In genomic region chr3:104811752-104812151, GRCm38 (mm10) we compare ENCODE assay signal across 32 mouse cellular contexts. TPM values are rescaled to one million over a fixed set of nuclear protein-coding genes. Genes with fewer than 3 reads are reported as not detected.
DNase-seq lines count a peak whose midpoint lies in the region; ATAC-seq and TF ChIP-seq lines count a peak whose summit lies in the region.
"Had no signal": no experiment of that assay in that cellular context is flagged by ENCODE, and none has a peak within 500 bp of the region (broad histone marks: within the 10 kb centered on the region; RNA-seq: fewer than 3 reads in every experiment).

No protein-coding gene starts in this region.

- H3K27me3 ChIP-seq in kidney, embryonic 14.5 days (ENCODE audit: control insufficient read depth, insufficient read depth, low read length), result no peaks in the 10 kb centered on the region
- no peaks in the 10 kb centered on the region for H3K27me3 ChIP-seq in ES-Bruce4 (ENCODE audit: control insufficient read depth, insufficient read depth, low read length, poor library complexity, severe bottlenecking)
- no peaks in the 10 kb centered on the region for H3K27me3 ChIP-seq in stomach, embryonic 15.5 days (replicated peaks)
- H3K27me3 ChIP-seq: hindbrain, embryonic 13.5 days; limb, embryonic 15.5 days; megakaryocyte, embryonic 14.5 days; midbrain, embryonic 13.5 days had no signal

- H3K4me2 ChIP-seq in kidney, embryonic 14.5 days (replicated peaks; ENCODE audit: low read depth, low read length), result no peak overlapping the region
- H3K4me2 ChIP-seq in stomach, embryonic 15.5 days, result no peak overlapping the region
- H3K4me2 ChIP-seq: heart, embryonic 11.5 days; hindbrain, embryonic 13.5 days; limb, embryonic 15.5 days; lung, embryonic 14.5 days; midbrain, embryonic 13.5 days had no signal

- peak; percentile 51 for ATAC-seq in kidney, embryonic 14.5 days (ENCODE audit: low FRiP score, low TSS enrichment)
- ATAC-seq in stomach, embryonic 15.5 days (ENCODE audit: insufficient read depth, low FRiP score, low read depth), result peak; percentile 72
- ATAC-seq: activated CD4-positive, CD25-positive, alpha-beta regulatory T cell, adult 4 months; CD4-positive, CD25-positive, alpha-beta regulatory T cell, adult 4 months; forebrain, embryonic 14.5 days; midbrain, embryonic 13.5 days had no signal

- H3K36me3 ChIP-seq in kidney, embryonic 14.5 days (ENCODE audit: control insufficient read depth, insufficient read depth, low read length), result no peaks in the 10 kb centered on the region; the same call in 1 of the 2 replicates
- no peaks in the 10 kb centered on the region for H3K36me3 ChIP-seq in ES-Bruce4 (ENCODE audit: control insufficient read depth, insufficient read depth, low read length, poor library complexity, severe bottlenecking)
- H3K36me3 ChIP-seq in stomach, embryonic 15.5 days, result no peaks in the 10 kb centered on the region; the same call in 1 of the 2 replicates
- H3K36me3 ChIP-seq: hindbrain, embryonic 13.5 days; midbrain, embryonic 13.5 days had no signal

- TF ChIP-seq POLR2A in ES-Bruce4 (IDR thresholded peaks at IDR 0.05; ENCODE audit: insufficient read depth, low read length), result no peak

- no peaks in the 10 kb centered on the region for H3K9me3 ChIP-seq in kidney, embryonic 14.5 days (ENCODE audit: control insufficient read depth, low read length)
- no peaks in the 10 kb centered on the region for H3K9me3 ChIP-seq in ES-Bruce4 (replicated peaks; ENCODE audit: control insufficient read depth, insufficient read depth, low read length, poor library complexity, severe bottlenecking)
- no peaks in the 10 kb centered on the region for H3K9me3 ChIP-seq in stomach, embryonic 15.5 days
- H3K9me3 ChIP-seq: hindbrain, embryonic 13.5 days; limb, embryonic 15.5 days; megakaryocyte, embryonic 14.5 days; midbrain, embryonic 13.5 days had no signal

- H3K4me3 ChIP-seq in kidney, embryonic 14.5 days (ENCODE audit: low read length), result no peak overlapping the region
- no peak overlapping the region for H3K4me3 ChIP-seq in ES-Bruce4 (ENCODE audit: low read depth, low read length)
- no peak overlapping the region for H3K4me3 ChIP-seq in stomach, embryonic 15.5 days (replicated peaks)
- H3K4me3 ChIP-seq: hindbrain, embryonic 13.5 days; limb, embryonic 15.5 days; megakaryocyte, embryonic 14.5 days; midbrain, embryonic 13.5 days had no signal

- no peak for TF ChIP-seq CTCF in ES-Bruce4 (IDR thresholded peaks at IDR 0.05; ENCODE audit: low read depth, low read length)

- H3K27ac ChIP-seq in kidney, embryonic 14.5 days (ENCODE audit: low read depth, low read length), result no peak overlapping the region
- H3K27ac ChIP-seq in ES-Bruce4 (ENCODE audit: insufficient read depth, low read length), result peak overlapping the region; percentile 88
- no peak overlapping the region for H3K27ac ChIP-seq in stomach, embryonic 15.5 days
- H3K27ac ChIP-seq: hindbrain, embryonic 13.5 days; limb, embryonic 15.5 days; liver, embryonic 14.5 days; midbrain, embryonic 13.5 days had no signal

- WGBS in kidney, embryonic 14.5 days, result 34% methylated on average over 3 of the region's 3 CpGs
- WGBS in stomach, embryonic 15.5 days, result 44% methylated on average over 3 of the region's 3 CpGs

- no peak for DNase-seq in kidney, postnatal 25 days
- peak; percentile 94 for DNase-seq in R1 (ENCODE audit: low read depth, low spot score)
- no peak for DNase-seq in cerebellum, adult 8-10 months
- DNase-seq in cerebellum, adult 11 months, result no peak
- no peak for DNase-seq in adrenal gland, adult 8-10 months
- DNase-seq: adrenal gland, adult 2 months; cerebellum, adult 9-11 months; gastrocnemius, postnatal 25 days; heart, adult 18-20 months; heart, postnatal 4 days; kidney, adult 18-20 months; layer of hippocampus, postnatal 36 days; left cerebral cortex, postnatal 4 days; lung, embryonic 14.5 days; lung, postnatal 36 days; thymus, postnatal 4 days had no signal

- TF ChIP-seq EP300 in ES-Bruce4 (IDR thresholded peaks at IDR 0.05; ENCODE audit: insufficient read depth, low read depth, low read length), result 0 out of 2 replicates have a peak, but pooled peaks have one; percentile 73

- H3K9ac ChIP-seq in kidney, embryonic 14.5 days (ENCODE audit: low read depth, low read length), result no peak overlapping the region
- H3K9ac ChIP-seq in ES-Bruce4 (ENCODE audit: low read depth, poor library complexity, severe bottlenecking), result no peak overlapping the region
- H3K9ac ChIP-seq in stomach, embryonic 15.5 days, result no peak overlapping the region
- H3K9ac ChIP-seq: hindbrain, embryonic 13.5 days; limb, embryonic 15.5 days; liver, embryonic 14.5 days; lung, embryonic 14.5 days; midbrain, embryonic 13.5 days had no signal

- H3K4me1 ChIP-seq in kidney, embryonic 14.5 days (ENCODE audit: control insufficient read depth, insufficient read depth, low read length), result peaks cover 7% of the 10 kb centered on the region
- peaks cover 4% of the 10 kb centered on the region for H3K4me1 ChIP-seq in ES-Bruce4 (ENCODE audit: control insufficient read depth, insufficient read depth, low read length)
- peaks cover 9% of the 10 kb centered on the region; the same call in 1 of the 2 replicates for H3K4me1 ChIP-seq in stomach, embryonic 15.5 days

RNA-seq across cellular contexts. Expression of gene Mov10, which starts 6.6 kb away (rescaled TPM):
- polyA plus RNA-seq in kidney, embryonic 14.5 days (2014; fragmentation: Nextera tagmentation; extraction: Ambion mirVana), result 36.3 and 51.8 TPM in 2 replicates
- 79.9 and 90.4 TPM in 2 replicates for polyA plus RNA-seq in ES-Bruce4 (2011; ENCODE audit: insufficient read depth, insufficient read length, low read depth, missing spikeins)
- 86.1 and 95.2 TPM in 2 replicates for polyA plus RNA-seq in stomach, embryonic 15.5 days (2015; fragmentation: Nextera tagmentation; extraction: Ambion mirVana)
- total RNA-seq in adrenal gland, adult 8-10 months (2022), result 10 to 100 TPM; 19.8 to 26.6 (median 23.7) TPM

RNA-seq across cellular contexts. Expression of gene Rhoc, which starts 23.6 kb away (rescaled TPM):
- polyA plus RNA-seq in kidney, embryonic 14.5 days (2014; fragmentation: Nextera tagmentation; extraction: Ambion mirVana), result 110 and 127 TPM in 2 replicates
- polyA plus RNA-seq in ES-Bruce4 (2011; ENCODE audit: insufficient read depth, insufficient read length, low read depth, missing spikeins), result 123 and 125 TPM in 2 replicates
- 156 and 157 TPM in 2 replicates for polyA plus RNA-seq in stomach, embryonic 15.5 days (2015; fragmentation: Nextera tagmentation; extraction: Ambion mirVana)
- 100 to 1,000 TPM; 116 to 131 (median 124) TPM for total RNA-seq in adrenal gland, adult 8-10 months (2022)
- total RNA-seq: MEL had no signal

RNA-seq across cellular contexts. Expression of gene Fam19a3, which starts 30.1 kb away (rescaled TPM):
- 0.09 and 0.24 TPM in 2 replicates for polyA plus RNA-seq in kidney, embryonic 14.5 days (2014; fragmentation: Nextera tagmentation; extraction: Ambion mirVana)
- polyA plus RNA-seq in ES-Bruce4 (2011; ENCODE audit: insufficient read depth, insufficient read length, low read depth, missing spikeins), result 0.20 and 0.31 TPM in 2 replicates
- polyA plus RNA-seq in stomach, embryonic 15.5 days (2015; fragmentation: Nextera tagmentation; extraction: Ambion mirVana), result 0.10 and 0.21 TPM in 2 replicates
- 1 to 10 TPM in 2 of 4 experiments, under 1 TPM in 2; 0.52 to 2.2 (median 1.1) TPM for total RNA-seq in adrenal gland, adult 8-10 months (2022)
- total RNA-seq: common myeloid progenitor, adult 5-6 weeks; layer of hippocampus, postnatal 36 days; MEL had no signal
- polyA plus RNA-seq: lung, embryonic 14.5 days; midbrain, embryonic 13.5 days; neural tube, embryonic 14.5 days; thymus, postnatal 0 days had no signal

RNA-seq across cellular contexts. Expression of gene Ppm1j, which starts 30.9 kb away (rescaled TPM):
- polyA plus RNA-seq in kidney, embryonic 14.5 days (2014; fragmentation: Nextera tagmentation; extraction: Ambion mirVana), result 3.5 and 5.3 TPM in 2 replicates
- 21.4 and 23.8 TPM in 2 replicates for polyA plus RNA-seq in ES-Bruce4 (2011; ENCODE audit: insufficient read depth, insufficient read length, low read depth, missing spikeins)
- polyA plus RNA-seq in stomach, embryonic 15.5 days (2015; fragmentation: Nextera tagmentation; extraction: Ambion mirVana), result 3.1 and 4.1 TPM in 2 replicates
- 10 to 100 TPM in 2 of 4 experiments, 1 to 10 TPM in 2; 3.9 to 12.9 (median 9.3) TPM for total RNA-seq in adrenal gland, adult 8-10 months (2022)

RNA-seq across cellular contexts. Expression of gene St7l, which starts 52.1 kb away (rescaled TPM):
- polyA plus RNA-seq in kidney, embryonic 14.5 days (2014; fragmentation: Nextera tagmentation; extraction: Ambion mirVana), result 35.7 and 41.1 TPM in 2 replicates
- polyA plus RNA-seq in ES-Bruce4 (2011; ENCODE audit: insufficient read depth, insufficient read length, low read depth, missing spikeins), result 29.4 and 30.0 TPM in 2 replicates
- 34.4 and 37.5 TPM in 2 replicates for polyA plus RNA-seq in stomach, embryonic 15.5 days (2015; fragmentation: Nextera tagmentation; extraction: Ambion mirVana)
- total RNA-seq in adrenal gland, adult 8-10 months (2022), result 10 to 100 TPM; 40.4 to 54.6 (median 43.9) TPM
